Mouse (Mus musculus) brown adipose tissue, adult 24 weeks (tissue): ENCODE results near the gene Gm49380. TPM values are rescaled to one million over a fixed set of nuclear protein-coding genes. Genes with fewer than 3 reads are reported as not detected.

Experiments
- H3K27ac ChIP-seq: fragments of 200-500 bp; replicated peaks from 2 replicates; pipeline ENCODE4 v1.5.1; 2012; ENCODE audit warnings: low read depth, mild to moderate bottlenecking, low read length
- H3K4me1 ChIP-seq: fragments of 200-500 bp; 2 replicates; pipeline ENCODE4 v1.6.1; 2012; ENCODE audit warnings: low read length, mixed read lengths; ENCODE audit not compliant: control insufficient read depth, insufficient read depth, insufficient read length
- H3K4me3 ChIP-seq: fragments of 200-500 bp; 2 replicates; pipeline ENCODE4 v1.5.1; 2012; ENCODE audit warnings: low read depth, mild to moderate bottlenecking, low read length, moderate library complexity; ENCODE audit not compliant: insufficient read depth
- polyA plus RNA-seq: library from polyadenylated mRNA; stranded (reverse); fragments of >200 nt; gene quantifications from 2 replicates; pipeline ENCODE4 v1.2.4, GENCODE M21; 2012; ENCODE audit not compliant: missing spikeins, insufficient read depth, insufficient read length

Gene Gm49380
- polyA plus RNA-seq, 1 experiment: not detected

DNA sequence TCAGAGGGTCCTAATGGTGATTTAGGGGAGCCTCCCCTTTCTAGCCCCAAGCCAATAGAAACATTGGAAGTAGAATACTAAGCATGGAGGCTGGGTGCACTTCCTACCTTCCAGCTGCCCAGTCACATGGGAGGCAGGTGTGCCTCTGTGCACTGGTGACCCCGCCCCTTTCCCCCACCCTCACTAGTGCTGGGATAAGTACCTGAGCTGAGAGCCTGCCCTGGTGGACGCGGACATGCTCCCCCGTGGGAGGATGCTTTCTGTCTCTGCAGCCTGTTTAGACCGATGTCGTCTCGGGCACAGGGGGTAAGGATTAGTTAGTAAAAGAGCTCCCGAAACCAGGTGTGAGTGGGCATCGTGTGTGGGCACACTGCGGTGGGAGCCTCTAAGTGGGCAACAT lies 26.3 kb downstream of the Gm49380 start:
- peaks cover 16% of the 10 kb centered on the region for H3K4me1 ChIP-seq
- no peak overlapping the region for H3K4me3 ChIP-seq
- H3K27ac ChIP-seq: 0 out of 2 replicates have a peak overlapping the region, but pooled peaks have one; percentile 1

DNA sequence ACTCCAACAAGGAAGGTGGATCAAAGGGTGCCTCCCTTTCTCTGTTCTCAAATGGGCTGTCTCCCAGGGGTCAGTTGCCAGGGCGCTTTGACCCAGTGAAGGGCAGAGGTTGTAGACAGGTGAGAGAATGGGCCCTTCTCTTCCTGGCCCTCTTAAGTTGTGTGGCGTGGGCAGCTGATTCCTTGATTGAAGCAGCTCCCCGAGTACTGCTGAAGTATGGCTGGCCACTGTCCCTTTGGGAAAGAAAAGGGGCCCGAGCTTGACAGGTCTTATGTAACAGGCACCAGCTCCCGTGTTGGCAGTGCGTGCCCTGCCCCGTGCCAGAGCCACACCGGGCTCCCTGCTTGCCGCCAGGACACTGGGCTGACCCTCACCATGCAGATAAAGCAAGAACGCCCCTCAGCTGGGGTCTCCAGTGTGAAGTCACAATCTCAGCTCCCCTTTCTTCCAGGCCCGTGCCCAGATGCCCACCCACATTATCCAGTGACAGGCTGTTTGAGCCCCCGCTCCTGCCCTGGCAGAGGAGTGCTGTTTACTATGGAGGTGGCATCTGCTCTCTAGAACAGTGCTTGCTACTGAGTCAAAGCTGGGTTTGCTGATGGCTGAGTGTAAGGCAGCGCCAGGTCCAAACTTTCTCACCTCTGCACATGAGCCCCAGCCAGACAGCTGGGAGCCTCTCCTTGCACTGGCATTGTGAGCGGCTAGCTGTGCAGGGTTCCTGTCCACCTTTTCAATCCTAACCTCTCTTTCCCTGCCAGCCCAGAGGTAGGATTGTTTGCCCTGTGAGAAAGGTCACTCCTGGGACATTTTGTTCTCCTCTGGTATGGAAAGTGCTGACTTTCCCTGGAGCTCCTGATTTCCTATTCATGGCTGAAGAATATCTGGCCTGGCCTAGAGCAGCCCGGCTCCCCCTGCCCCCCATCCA lies 27.3 kb downstream of the Gm49380 start:
- Histone ChIP-seq H3K4me3 (peak overlapping the region; percentile 87), H3K4me1 (peaks cover 16% of the 10 kb centered on the region), H3K27ac (peak overlapping the region; percentile 66)

DNA sequence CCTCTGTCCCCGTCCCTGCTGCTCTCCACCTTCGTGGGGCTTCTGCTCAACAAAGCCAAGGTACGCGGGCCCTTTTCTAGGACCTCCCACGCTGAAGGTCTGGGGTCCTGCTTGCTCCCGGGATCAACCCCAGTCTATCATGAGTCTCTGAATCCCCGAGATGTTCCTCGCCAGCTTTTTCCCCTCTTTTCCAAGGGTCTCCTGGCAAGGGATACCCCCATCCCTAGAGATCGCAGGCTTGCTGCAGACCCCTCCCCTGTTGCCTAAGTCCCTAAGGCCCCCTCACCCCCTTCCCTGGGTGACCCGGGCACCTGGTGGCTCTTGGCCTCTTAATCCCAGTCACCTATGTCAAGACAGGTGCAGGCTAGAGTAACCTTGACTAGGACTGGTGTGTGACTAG lies 28.0 kb downstream of the Gm49380 start:
- Histone ChIP-seq H3K4me1 (peaks cover 16% of the 10 kb centered on the region), H3K27ac (peak overlapping the region; percentile 66), H3K4me3 (peak overlapping the region; percentile 87)

DNA sequence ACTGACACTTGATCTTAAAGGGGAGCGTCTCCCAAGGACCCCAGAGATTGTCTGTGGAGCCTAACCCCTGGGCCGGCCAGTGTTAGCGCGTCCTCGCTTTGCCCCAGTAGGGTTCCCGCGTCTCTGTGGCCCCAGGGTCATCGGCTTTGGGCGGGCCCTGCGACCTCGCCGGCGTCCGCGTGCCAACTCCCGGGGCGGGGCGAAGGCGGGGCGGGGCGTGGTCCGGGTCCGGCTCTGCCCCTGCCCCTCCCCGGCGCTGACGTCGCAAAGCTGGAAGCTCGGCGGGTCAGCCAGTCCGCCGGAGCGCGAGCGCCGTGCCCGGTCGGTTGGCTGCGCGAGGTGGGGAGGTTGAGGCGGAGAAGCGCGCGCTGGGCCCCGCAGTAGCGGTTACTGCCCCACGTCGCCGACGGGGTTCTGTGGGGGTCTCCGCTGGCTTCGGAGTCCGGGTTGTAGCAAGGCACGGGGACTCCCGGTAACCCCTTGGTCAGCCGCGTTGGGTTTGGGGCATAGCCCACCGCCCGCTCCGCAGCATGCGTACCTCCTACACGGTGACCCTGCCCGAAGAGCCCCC lies 28.6 kb downstream of the Gm49380 start:
- H3K4me3 ChIP-seq: peak overlapping the region; percentile 87
- H3K27ac ChIP-seq: peak overlapping the region; percentile 66
- H3K4me1 ChIP-seq: peaks cover 13% of the 10 kb centered on the region

DNA sequence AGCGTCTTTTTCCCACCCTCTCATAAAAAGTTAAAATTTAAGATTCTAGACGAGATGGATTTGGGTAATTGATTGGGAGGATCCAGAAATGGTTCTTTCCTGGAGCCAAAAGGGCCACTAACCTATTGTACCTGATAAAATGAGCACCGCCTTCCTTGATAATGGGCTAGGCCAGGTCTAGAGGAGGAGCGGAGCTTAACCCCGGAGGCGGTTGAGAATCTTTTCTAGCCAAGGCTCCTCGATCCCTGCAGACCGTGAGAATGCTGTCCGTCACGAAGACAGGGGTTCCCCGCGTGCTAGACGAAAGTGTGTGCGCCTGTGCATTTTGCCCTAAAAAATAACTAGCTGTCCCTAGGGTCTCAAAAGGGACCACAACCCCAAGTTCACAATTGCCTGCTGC lies 29.1 kb downstream of the Gm49380 start:
- peak overlapping the region; percentile 54 for H3K4me3 ChIP-seq
- H3K4me1 ChIP-seq: peaks cover 11% of the 10 kb centered on the region
- 0 out of 2 replicates have a peak overlapping the region, but pooled peaks have one; percentile 13 for H3K27ac ChIP-seq

DNA sequence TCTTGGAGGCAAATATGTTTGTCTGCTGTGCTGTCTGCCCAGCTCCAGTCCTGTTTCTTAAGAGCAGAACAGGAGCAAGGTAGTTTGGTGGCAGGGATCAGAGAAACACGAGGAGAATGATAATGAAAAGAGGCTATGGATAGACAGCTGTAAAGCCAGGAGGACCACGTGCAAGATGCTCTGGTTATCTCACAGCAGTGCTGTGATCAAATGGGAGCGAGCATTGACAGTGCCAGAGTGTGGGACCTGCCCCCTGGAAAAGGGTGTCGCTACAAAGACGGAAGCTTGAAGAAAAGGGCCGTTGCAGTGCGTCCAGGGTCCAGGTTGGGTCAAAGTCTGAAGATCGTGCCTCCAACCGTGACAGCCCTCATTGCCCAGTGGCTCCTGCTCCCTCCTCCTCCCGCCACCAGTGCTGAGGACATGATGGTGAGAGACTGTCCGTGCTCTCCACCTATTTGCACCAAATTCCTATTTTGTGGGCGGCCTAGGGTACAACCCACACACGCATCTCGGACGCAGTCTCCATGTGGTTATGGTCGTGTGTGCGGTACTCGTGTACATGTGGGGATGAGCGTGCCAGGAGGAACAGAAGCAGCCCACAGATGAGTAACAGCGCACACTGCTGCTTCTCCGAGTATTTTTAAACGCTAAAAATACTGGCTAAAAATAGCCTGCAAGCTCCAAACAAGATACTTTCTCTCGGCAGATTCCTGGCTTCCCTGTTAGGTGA lies 29.7 kb downstream of the Gm49380 start:
- peaks cover 7% of the 10 kb centered on the region for H3K4me1 ChIP-seq

DNA sequence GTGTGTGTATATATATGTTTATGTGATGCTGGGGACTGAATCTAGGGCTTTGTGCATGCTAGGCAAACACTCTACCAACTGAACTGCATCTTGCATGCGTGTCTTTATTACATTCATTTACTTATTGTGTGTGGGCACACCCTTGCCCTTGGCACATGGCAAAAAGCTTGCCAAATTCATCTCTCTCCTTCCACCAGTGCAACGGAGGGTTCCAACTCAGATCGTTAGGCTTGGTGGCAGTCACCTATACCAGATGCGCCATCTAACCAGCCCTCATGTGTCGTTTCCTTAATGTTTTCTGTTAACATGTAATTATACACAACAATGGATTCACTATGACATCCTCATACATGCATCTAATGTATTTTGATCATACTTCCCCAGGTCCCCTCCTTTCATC lies 31.0 kb downstream of the Gm49380 start:
- peaks cover 3% of the 10 kb centered on the region for H3K4me1 ChIP-seq
- no peak overlapping the region for H3K27ac ChIP-seq
- no peak overlapping the region for H3K4me3 ChIP-seq

More for the DNA sequence above, 29.7 kb downstream of the Gm49380 start:
- H3K4me3 ChIP-seq: peak overlapping the region; percentile 54; the same call in 1 of the 2 replicates
- H3K27ac ChIP-seq: no peak overlapping the region

DNA sequence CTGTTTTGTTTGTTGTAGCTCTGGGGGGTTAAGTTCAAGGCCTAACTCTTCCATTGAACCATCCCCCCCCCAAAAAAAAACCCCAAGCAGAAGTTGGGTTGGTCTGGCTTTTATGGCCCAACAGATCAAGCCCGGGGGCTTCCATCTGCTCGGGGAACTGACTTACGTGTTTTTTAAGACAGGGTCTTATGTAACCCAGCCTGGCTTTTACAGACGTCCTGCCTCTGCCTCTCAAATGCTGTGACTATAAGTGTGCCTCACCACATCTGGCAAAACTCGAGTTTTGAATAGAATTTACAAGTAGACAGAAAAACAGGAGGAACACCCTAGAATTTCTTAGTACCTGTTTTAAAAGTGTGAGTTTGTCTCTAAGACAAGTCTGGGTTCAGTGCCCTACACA lies 31.7 kb downstream of the Gm49380 start:
- Histone ChIP-seq H3K27ac (no peak overlapping the region), H3K4me1 (peaks cover 3% of the 10 kb centered on the region), H3K4me3 (no peak overlapping the region)

DNA sequence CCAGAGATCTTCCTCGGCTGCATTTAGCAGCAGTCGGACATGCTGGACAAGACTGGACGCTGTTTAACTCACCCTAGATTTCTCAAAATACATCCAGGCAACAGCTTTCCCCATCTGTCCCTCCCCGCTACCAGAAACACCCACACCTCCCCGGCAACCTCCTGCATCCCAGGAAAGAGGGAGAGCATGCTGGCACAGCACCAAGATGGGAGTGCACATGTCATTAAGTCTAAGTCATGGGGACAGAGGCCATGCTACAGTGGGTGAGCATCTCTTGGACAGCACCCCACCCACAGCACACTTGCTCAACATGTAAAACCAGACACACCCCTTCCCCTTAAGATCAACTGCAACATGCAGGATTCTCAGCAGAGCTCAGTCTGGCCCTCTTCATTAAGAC lies 32.3 kb downstream of the Gm49380 start:
- Histone ChIP-seq H3K4me1 (peaks cover 3% of the 10 kb centered on the region), H3K27ac (no peak overlapping the region), H3K4me3 (no peak overlapping the region)

DNA sequence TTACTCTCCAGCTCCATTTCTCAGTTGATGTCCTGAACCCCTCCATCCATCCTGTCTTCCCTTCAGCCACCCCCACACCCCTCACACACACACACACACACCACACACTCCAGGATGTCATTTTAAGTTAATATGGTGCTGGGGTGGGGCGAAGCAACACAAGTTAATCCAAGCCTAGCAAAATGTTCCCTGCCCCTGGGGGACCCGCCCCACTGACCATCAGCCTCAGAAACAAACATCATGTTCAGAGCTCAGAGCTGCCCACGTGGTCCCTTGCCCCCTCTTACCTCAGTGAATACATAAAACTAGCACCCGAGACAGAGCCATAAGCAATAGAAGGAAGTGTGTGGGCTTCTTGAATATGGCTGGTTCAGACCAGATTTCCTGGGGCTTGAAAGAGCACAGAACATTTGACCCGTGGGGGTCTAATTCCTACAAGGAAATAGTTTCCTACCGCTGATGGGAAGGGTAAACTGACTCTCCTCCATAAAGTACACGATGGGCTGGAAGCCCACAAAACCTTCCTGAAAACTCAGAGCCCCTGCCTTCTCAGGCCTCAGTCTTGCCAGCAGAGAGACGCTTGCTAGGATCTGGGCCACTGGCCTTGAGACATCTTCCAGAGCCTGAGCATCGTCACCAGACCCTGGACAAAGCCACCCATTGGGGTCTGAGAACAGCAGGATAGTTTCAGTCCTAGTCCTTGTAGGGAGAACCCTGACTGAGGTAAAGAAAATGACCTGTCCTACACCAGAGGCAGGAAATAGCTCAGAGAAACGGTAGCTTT lies 33.1 kb downstream of the Gm49380 start:
- peaks cover 3% of the 10 kb centered on the region for H3K4me1 ChIP-seq
- no peak overlapping the region for H3K4me3 ChIP-seq
- H3K27ac ChIP-seq: no peak overlapping the region

DNA sequence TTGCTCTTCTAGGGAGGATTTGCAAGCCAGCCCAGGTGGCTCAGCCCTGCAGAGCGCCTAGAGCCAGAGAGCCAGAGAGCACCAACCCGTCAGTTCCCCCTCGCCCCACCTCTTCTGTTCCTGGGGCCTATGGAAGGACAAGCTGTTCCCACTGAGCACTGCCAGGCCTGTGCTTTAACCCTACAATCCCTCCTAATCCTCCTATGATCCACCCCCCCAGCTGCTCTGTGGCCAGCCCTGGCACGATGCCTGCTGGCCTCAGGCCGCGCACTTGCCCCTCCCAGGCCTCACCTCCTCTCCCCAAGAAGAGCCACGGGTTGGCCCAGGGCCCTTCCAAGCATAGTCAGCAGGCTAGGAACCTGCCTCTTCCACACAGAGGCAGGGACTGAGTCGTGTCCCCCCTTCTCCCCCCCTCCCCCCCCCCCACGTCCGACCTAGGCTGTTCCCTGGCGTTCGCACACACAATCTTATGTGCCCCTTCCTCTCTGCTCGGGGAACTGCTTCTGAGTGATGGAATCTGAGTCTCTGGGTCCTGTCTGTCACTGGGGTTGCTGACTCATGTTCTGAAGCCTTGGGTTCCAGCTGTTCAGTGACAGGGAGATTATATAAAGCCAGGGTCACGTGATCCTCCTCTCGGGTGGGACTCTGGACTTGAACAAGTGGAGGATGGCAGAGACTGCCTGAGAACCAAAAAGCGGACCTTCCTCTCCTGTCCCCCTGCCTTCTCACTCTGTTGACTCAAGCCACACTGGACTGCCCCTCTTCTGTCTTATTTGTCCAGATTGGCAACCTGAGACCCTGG lies 34.1 kb downstream of the Gm49380 start:
- Histone ChIP-seq H3K27ac (no peak overlapping the region), H3K4me1 (no peaks in the 10 kb centered on the region; the same call in 1 of the 2 replicates), H3K4me3 (no peak overlapping the region)

DNA sequence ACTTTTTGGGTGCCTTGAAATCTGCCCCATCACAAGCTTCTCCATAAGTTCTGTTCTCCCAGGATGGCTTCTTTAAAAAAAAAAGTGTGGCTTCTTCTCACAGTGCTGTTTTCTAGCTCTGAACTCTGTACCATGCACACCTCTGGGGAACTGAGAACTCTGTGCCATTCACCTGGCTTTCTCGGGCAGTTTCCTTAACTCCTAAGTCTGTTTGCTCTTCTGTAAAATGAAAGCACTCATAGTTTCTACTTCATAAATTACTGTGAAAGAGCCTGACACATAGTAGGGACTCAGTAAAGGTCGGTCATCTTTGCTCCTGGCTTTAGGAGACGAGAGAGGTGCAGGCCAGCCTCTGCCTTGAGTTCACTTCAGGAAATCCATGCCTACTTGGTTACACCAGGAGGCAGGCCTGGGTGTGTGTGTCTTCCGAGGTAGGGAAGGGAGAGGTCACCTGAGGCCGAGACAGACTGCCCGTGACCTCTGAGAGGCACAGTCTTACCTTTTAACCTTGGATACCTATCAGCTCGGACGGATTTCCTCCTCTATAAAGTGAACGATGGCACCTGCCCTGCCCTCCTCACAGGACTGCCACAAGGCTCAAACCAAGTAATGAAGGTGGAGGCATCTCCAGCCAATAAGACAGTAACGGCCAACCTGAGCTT lies 35.0 kb downstream of the Gm49380 start:
- H3K27ac ChIP-seq: no peak overlapping the region

DNA sequence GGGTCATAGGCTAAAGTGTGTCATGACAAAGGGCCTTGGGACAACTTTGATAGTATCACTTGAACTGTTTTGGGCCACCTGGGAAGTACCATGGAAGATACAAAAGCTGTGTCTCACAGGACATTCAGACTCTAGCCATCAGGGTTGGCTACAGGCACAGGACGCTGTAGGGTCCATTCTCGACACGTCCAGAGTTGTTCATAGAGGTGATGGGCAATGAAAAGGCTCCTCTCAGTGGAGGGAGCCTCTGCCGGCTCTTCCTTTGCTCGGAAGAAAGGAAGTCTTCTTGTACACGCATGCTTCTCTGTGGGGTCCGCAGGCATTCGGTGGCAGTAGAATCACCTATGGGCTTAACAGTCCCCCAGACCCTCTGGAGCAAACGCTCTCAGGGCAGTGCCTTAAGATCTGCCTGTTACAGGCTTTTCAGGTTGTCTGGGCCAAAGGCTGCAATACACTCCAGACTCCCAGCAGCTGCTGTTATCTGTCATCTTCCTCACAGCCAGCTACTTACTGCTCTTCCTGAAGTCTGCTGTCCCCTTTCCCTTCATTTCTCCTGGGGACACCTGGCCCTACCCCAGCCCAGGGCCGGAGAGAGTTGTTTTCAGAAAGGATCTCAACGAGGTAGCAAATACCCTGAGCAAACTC lies 35.9 kb downstream of the Gm49380 start:
- Histone ChIP-seq H3K27ac (no peak overlapping the region), H3K4me3 (no peak overlapping the region), H3K4me1 (no peaks in the 10 kb centered on the region; the same call in 1 of the 2 replicates)

More for the DNA sequence above, 35.0 kb downstream of the Gm49380 start:
- no peaks in the 10 kb centered on the region; the same call in 1 of the 2 replicates for H3K4me1 ChIP-seq
- H3K4me3 ChIP-seq: no peak overlapping the region
